26 mouse cellular contexts compared by ENCODE assay signal in genomic region chr2:62420045-62420444, GRCm38 (mm10). TPM values are rescaled to one million over a fixed set of nuclear protein-coding genes. Genes with fewer than 3 reads are reported as not detected.
DNase-seq lines count a peak whose midpoint lies in the region; ATAC-seq and TF ChIP-seq lines count a peak whose summit lies in the region.
"Had no signal": no experiment of that assay in that cellular context is flagged by ENCODE, and none has a peak within 500 bp of the region (broad histone marks: within the 10 kb centered on the region; RNA-seq: fewer than 3 reads in every experiment).

No protein-coding gene starts in this region.

- H3K36me3 ChIP-seq in kidney, postnatal 0 days (ENCODE audit: insufficient read depth, low read length) = no peaks in the 10 kb centered on the region
- H3K36me3 ChIP-seq in intestine, embryonic 14.5 days (ENCODE audit: control insufficient read depth, insufficient read depth, low read length) = no peaks in the 10 kb centered on the region
- H3K36me3 ChIP-seq in intestine, postnatal 0 days (ENCODE audit: control insufficient read depth, insufficient read depth) = no peaks in the 10 kb centered on the region
- H3K36me3 ChIP-seq: embryonic facial prominence, embryonic 12.5 days; embryonic facial prominence, embryonic 15.5 days; G1E; heart, embryonic 12.5 days had no signal

- no peaks in the 10 kb centered on the region for H3K4me1 ChIP-seq in kidney, postnatal 0 days (replicated peaks; ENCODE audit: insufficient read depth, low read length)
- no peaks in the 10 kb centered on the region for H3K4me1 ChIP-seq in intestine, embryonic 14.5 days (replicated peaks; ENCODE audit: control insufficient read depth, insufficient read depth, low read length)
- 0 out of 2 replicates have a peak, but pooled peaks cover 5% of the 10 kb centered on the region for H3K4me1 ChIP-seq in intestine, postnatal 0 days (replicated peaks; ENCODE audit: control insufficient read depth, insufficient read depth, low read length)
- H3K4me1 ChIP-seq: heart, embryonic 12.5 days had no signal

- DNase-seq in kidney, postnatal 0 days (ENCODE audit: low spot score) = no peak
- DNase-seq in kidney, postnatal 25 days = no peak
- peak; percentile 50 for DNase-seq in intestine, embryonic 14.5 days (ENCODE audit: low spot score)
- no peak for DNase-seq in thymus, postnatal 25 days
- DNase-seq in embryo, embryonic 10 days (ENCODE audit: low spot score) = no peak
- DNase-seq: adrenal gland, adult 2 months; adrenal gland, postnatal 14 days; B cell, adult 2 months; cerebellum, adult 11 months; cerebellum, adult 2 months; cerebellum, adult 9-11 months; forebrain, postnatal 0 days; gastrocnemius, adult 2 months; gastrocnemius, postnatal 14 days; heart, postnatal 14 days; heart, postnatal 4 days had no signal

- peak; percentile 73 for ATAC-seq in kidney, postnatal 0 days (replicated peaks; ENCODE audit: low FRiP score, low read depth)
- peak; percentile 69 for ATAC-seq in intestine, embryonic 14.5 days (replicated peaks; ENCODE audit: low FRiP score, low TSS enrichment, low read depth)
- ATAC-seq in intestine, postnatal 0 days = peak; percentile 96
- ATAC-seq: forebrain, embryonic 14.5 days; forebrain, postnatal 0 days; hindbrain, postnatal 0 days; inflammation-experienced regulatory T-cells, adult 6 months had no signal

- WGBS in kidney, postnatal 0 days = 57% methylated on average over 3 of the region's 3 CpGs
- 69% methylated on average over 3 of the region's 3 CpGs for WGBS in intestine, embryonic 14.5 days
- WGBS in intestine, postnatal 0 days = 43% methylated on average over 3 of the region's 3 CpGs

- H3K9ac ChIP-seq in kidney, postnatal 0 days (ENCODE audit: low read depth, low read length) = no peak overlapping the region
- H3K9ac ChIP-seq in intestine, embryonic 14.5 days (ENCODE audit: low read length) = no peak overlapping the region
- H3K9ac ChIP-seq in intestine, postnatal 0 days (ENCODE audit: low read depth, low read length) = no peak overlapping the region
- H3K9ac ChIP-seq: embryonic facial prominence, embryonic 12.5 days; embryonic facial prominence, embryonic 15.5 days; forebrain, postnatal 0 days; heart, embryonic 12.5 days; hindbrain, embryonic 14.5 days had no signal

- H3K4me2 ChIP-seq in kidney, postnatal 0 days (ENCODE audit: low read length) = no peak overlapping the region
- H3K4me2 ChIP-seq in intestine, embryonic 14.5 days (ENCODE audit: low read length) = no peak overlapping the region
- H3K4me2 ChIP-seq in intestine, postnatal 0 days (replicated peaks; ENCODE audit: low read depth) = no peak overlapping the region
- H3K4me2 ChIP-seq: embryonic facial prominence, embryonic 12.5 days; embryonic facial prominence, embryonic 15.5 days; heart, embryonic 12.5 days; hindbrain, embryonic 14.5 days had no signal

- no peak for TF ChIP-seq CTCF in kidney, postnatal 0 days (IDR thresholded peaks at IDR 0.05; ENCODE audit: low read depth)
- TF ChIP-seq CTCF in intestine, postnatal 0 days (IDR thresholded peaks at IDR 0.05; ENCODE audit: low read depth) = no peak

- no peak overlapping the region; the same call in 1 of the 2 replicates for H3K27ac ChIP-seq in kidney, postnatal 0 days
- no peak overlapping the region for H3K27ac ChIP-seq in intestine, embryonic 14.5 days (ENCODE audit: low read depth)
- no peak overlapping the region for H3K27ac ChIP-seq in intestine, postnatal 0 days (ENCODE audit: low read depth, low read length)
- H3K27ac ChIP-seq: embryonic facial prominence, embryonic 12.5 days; embryonic facial prominence, embryonic 15.5 days; gastrocnemius, adult 2 months; hindbrain, embryonic 14.5 days; hindbrain, postnatal 0 days had no signal

- no peaks in the 10 kb centered on the region for H3K9me3 ChIP-seq in kidney, postnatal 0 days (replicated peaks; ENCODE audit: low read length)
- H3K9me3 ChIP-seq in intestine, embryonic 14.5 days (ENCODE audit: control insufficient read depth, low read length) = no peaks in the 10 kb centered on the region
- H3K9me3 ChIP-seq in intestine, postnatal 0 days (ENCODE audit: control insufficient read depth) = no peaks in the 10 kb centered on the region
- H3K9me3 ChIP-seq: embryonic facial prominence, embryonic 12.5 days; embryonic facial prominence, embryonic 15.5 days; G1E; heart, embryonic 12.5 days had no signal

- no peaks in the 10 kb centered on the region for H3K27me3 ChIP-seq in kidney, postnatal 0 days (ENCODE audit: insufficient read depth, low read length)
- no peaks in the 10 kb centered on the region for H3K27me3 ChIP-seq in intestine, embryonic 14.5 days (replicated peaks; ENCODE audit: control insufficient read depth, insufficient read depth, low read length)
- H3K27me3 ChIP-seq in intestine, postnatal 0 days (replicated peaks; ENCODE audit: control insufficient read depth, insufficient read depth, low read length) = no peaks in the 10 kb centered on the region
- H3K27me3 ChIP-seq: CH12.LX; embryonic facial prominence, embryonic 12.5 days; embryonic facial prominence, embryonic 15.5 days; heart, embryonic 12.5 days had no signal

- H3K4me3 ChIP-seq in kidney, postnatal 0 days (replicated peaks; ENCODE audit: low read depth, low read length) = no peak overlapping the region
- no peak overlapping the region for H3K4me3 ChIP-seq in intestine, embryonic 14.5 days (ENCODE audit: low read depth, low read length)
- H3K4me3 ChIP-seq in intestine, postnatal 0 days (ENCODE audit: low read depth, low read length) = no peak overlapping the region
- H3K4me3 ChIP-seq: embryonic facial prominence, embryonic 12.5 days; embryonic facial prominence, embryonic 15.5 days; gastrocnemius, adult 2 months; heart, embryonic 12.5 days had no signal

RNA-seq across cellular contexts. Expression of gene Dpp4, which starts 8.0 kb away (rescaled TPM):
- polyA plus RNA-seq in kidney, postnatal 0 days (2015; fragmentation: Nextera tagmentation; extraction: Ambion mirVana) = 87.8 and 97.9 TPM in 2 replicates
- 69.2 and 69.8 TPM in 2 replicates for polyA plus RNA-seq in intestine, embryonic 14.5 days (2014; fragmentation: Nextera tagmentation; extraction: Ambion mirVana)
- 56.0 and 70.4 TPM in 2 replicates for polyA plus RNA-seq in intestine, postnatal 0 days (2015; fragmentation: Nextera tagmentation; extraction: Ambion mirVana)
